Mouse (Mus musculus) ES-Bruce4 (cell line): Measurements from ENCODE around the gene Rpl35.

Experiments
- CTCF ChIP-seq: IDR thresholded peaks from one replicate; pipeline ENCODE4 v1.8.1; 2011; ENCODE audit warnings: low read depth, low read length
- EP300 ChIP-seq: IDR thresholded peaks from 2 replicates; pipeline ENCODE4 v1.6.1; 2011; ENCODE audit warnings: low read depth, low read length; ENCODE audit not compliant: insufficient read depth
- POLR2A ChIP-seq: IDR thresholded peaks from one replicate; pipeline ENCODE4 v1.8.1; 2011; ENCODE audit warnings: low read length; ENCODE audit not compliant: insufficient read depth

GRCm38 (mm10) chr2:38999910-39000586 is 5.4 kb downstream of the Rpl35 start:
- no peak for TF ChIP-seq POLR2A
- TF ChIP-seq CTCF: no peak
- no peak for TF ChIP-seq EP300
